Mouse (Mus musculus): ENCODE measurements around the gene Olfr1390.
"Not testable (repeated sequence)": the region's sequence is repeated elsewhere in the genome, so short reads cannot be mapped to it uniquely, and the experiment has no call there.

DNA sequence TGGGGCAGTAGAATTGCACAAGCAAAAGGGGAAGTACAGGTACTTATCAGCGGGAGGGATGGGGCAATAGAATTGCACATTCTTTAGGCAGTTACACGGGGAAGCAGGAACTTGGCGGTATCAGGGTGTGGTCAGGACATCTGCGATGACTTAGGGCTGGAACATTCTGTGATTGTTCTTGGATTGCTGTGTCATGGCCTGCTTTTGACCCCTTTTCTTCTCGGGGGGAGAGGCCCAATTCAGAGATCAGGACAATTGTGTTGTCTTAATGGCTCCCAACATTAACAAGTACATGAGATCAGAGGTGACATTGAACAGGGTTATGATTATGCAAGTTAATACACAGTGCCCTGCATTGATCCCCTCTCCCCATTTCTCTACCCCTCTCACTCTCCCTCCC, 26.4 kb upstream of the Olfr1390 start:
- TF ChIP-seq CTCF (IDR thresholded peaks at IDR 0.05); POLR2A (IDR thresholded peaks at IDR 0.05; ENCODE audit: insufficient read depth, low read depth, low read length); EP300 (IDR thresholded peaks at IDR 0.05; ENCODE audit: insufficient read depth, low read depth, low read length): not testable (repeated sequence)

Data from heart, adult 2 months (tissue).